Mouse (Mus musculus) hindbrain, embryonic 15.5 days (tissue): ENCODE measurements at regions not wholly inside any gene's neighbourhood (a gene's known extent, or its start where the extent isn't known, plus 50 kb on each side); places are given as distances from the start of the nearest gene placed in this dataset.
A peak's percentile ranks its signal among the peaks of the same experiment; 100 is the strongest.

Experiments
- ATAC-seq: fragments of 200-750 bp; cut with Nextera tagmentation; 2 replicates; pipeline ENCODE4 v1.8.0; 2017; ENCODE audit warnings: low read depth, moderate number of reproducible peaks, moderate TSS enrichment; ENCODE audit not compliant: low FRiP score
- H3K27ac ChIP-seq: fragments of 300-500 bp; sonication (generic); replicated peaks from 2 replicates; pipeline ENCODE4 v1.5.1; 2015; ENCODE audit warnings: mild to moderate bottlenecking, inconsistent platforms
- H3K27me3 ChIP-seq: fragments of 300-500 bp; sonication (generic); 2 replicates; pipeline ENCODE4 v1.6.1; 2015; ENCODE audit warnings: control low read depth, inconsistent platforms
- H3K36me3 ChIP-seq: fragments of 300-500 bp; sonication (generic); 2 replicates; pipeline ENCODE4 v1.6.1; 2015; ENCODE audit warnings: control low read depth, inconsistent platforms
- H3K4me1 ChIP-seq: fragments of 300-500 bp; sonication (generic); replicated peaks from 2 replicates; pipeline ENCODE4 v1.6.1; 2015; ENCODE audit warnings: control low read depth, inconsistent platforms
- H3K4me2 ChIP-seq: fragments of 300-500 bp; sonication (generic); 2 replicates; pipeline ENCODE4 v1.6.1; 2015; ENCODE audit warnings: moderate library complexity, mild to moderate bottlenecking, inconsistent platforms
- H3K4me3 ChIP-seq: fragments of 300-500 bp; sonication (generic); 2 replicates; pipeline ENCODE4 v1.5.1; 2015; ENCODE audit warnings: mild to moderate bottlenecking, inconsistent platforms
- H3K9ac ChIP-seq: fragments of 300-500 bp; sonication (generic); 2 replicates; pipeline ENCODE4 v1.6.1; 2015; ENCODE audit warnings: inconsistent platforms
- H3K9me3 ChIP-seq: fragments of 300-500 bp; sonication (generic); 2 replicates; pipeline ENCODE4 v1.6.1; 2016; ENCODE audit warnings: control low read depth, inconsistent platforms
- WGBS: fragments of 180-500 bp; shearing (Covaris S2); methylation state at CpG from one replicate; pipeline ENCODE4 v1.1.7; 2015; 5-methylcytosine and 5-hydroxymethylcytosine counted together

- ATAC-seq = no peak
- Histone ChIP-seq H3K4me3 (no peak overlapping the region), H3K36me3 (no peaks in the 10 kb centered on the region), H3K9ac (no peak overlapping the region), H3K27me3 (no peaks in the 10 kb centered on the region), H3K9me3 (no peaks in the 10 kb centered on the region), H3K27ac (no peak overlapping the region), H3K4me1 (no peaks in the 10 kb centered on the region), H3K4me2 (no peak overlapping the region)
- WGBS = 78% methylated on average over 4 of the region's 4 CpGs
Observed at GRCm38 (mm10) chrX:92791023-92791346, 191.6 kb upstream of the Mageb18 start.

DNA sequence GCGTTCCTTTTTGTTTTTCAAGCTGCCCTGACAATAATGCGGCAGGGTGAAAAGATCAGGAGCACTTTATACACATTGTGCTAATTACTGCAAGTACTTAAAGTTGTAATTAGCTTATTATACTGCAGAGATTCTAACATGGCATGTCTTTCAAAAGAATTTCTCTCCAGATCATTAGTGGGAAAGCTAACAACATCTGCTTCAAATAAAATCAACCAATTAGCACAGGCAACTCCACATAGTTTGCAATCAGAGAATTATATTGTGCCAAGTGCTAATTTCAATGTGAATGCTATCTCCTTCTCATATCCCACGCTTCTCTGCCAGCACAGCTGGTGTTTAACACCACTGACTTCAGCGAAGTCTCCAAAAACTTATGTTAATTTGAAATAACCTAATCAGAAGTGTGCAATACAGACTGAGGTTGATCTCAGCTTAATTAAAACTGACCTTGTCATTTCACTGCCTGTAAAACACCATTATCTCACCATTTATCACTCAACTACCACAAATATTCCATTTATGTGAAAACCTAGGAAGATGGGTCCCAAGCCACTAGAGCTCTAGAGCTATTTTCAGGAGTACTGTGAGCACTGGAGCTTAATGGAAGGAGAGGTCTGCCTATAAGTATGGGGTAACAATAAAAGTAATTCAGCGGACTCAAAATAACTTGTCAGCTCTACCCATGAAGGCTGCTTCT lies 191.1 kb upstream of the Mageb18 start:
- Histone ChIP-seq H3K36me3 (no peaks in the 10 kb centered on the region), H3K9ac (no peak overlapping the region), H3K4me2 (no peak overlapping the region), H3K9me3 (no peaks in the 10 kb centered on the region), H3K4me1 (no peaks in the 10 kb centered on the region), H3K4me3 (no peak overlapping the region), H3K27me3 (no peaks in the 10 kb centered on the region), H3K27ac (no peak overlapping the region)
- peak; percentile 38; the same call in 1 of the 2 replicates for ATAC-seq
- WGBS = 62% methylated on average over 5 of the region's 5 CpGs

GRCm38 (mm10) chrX:92786814-92787213 lies 187.4 kb upstream of the Mageb18 start:
- H3K27ac ChIP-seq = no peak overlapping the region

DNA sequence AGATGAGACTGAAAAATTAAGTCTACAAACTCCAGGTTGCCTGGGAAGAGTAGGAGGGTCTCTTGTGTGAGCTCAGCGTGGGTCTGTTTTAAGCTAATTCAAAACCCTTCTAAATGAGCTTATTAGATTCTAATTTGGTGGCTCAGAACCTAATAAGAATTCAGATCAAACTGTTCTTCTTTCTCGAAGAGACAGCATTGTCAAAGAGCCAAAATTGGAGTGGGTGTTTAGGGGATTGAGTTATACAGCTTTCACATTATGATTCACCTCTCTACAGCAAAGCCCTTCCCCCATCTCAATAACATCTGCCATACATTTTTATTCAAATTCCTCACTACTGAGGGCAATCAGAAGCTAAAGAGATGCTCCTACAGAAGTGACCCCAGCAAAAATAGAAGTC lies 140.7 kb upstream of the Mageb18 start:
- Histone ChIP-seq H3K4me1 (no peaks in the 10 kb centered on the region), H3K27ac (no peak overlapping the region), H3K27me3 (no peaks in the 10 kb centered on the region), H3K9me3 (no peaks in the 10 kb centered on the region), H3K4me3 (no peak overlapping the region), H3K9ac (no peak overlapping the region), H3K4me2 (no peak overlapping the region), H3K36me3 (no peaks in the 10 kb centered on the region)
- ATAC-seq = no peak
- 46% methylated on average over 2 of the region's 2 CpGs for WGBS

More at GRCm38 (mm10) chrX:92786814-92787213, 187.4 kb upstream of the Mageb18 start:
- no peak overlapping the region for H3K9ac ChIP-seq
- no peak for ATAC-seq
- no peak overlapping the region for H3K4me3 ChIP-seq
- H3K36me3 ChIP-seq = no peaks in the 10 kb centered on the region
- WGBS = 30% methylated on average over 2 of the region's 2 CpGs
- no peaks in the 10 kb centered on the region for H3K27me3 ChIP-seq
- no peak overlapping the region for H3K4me2 ChIP-seq
- H3K9me3 ChIP-seq = no peaks in the 10 kb centered on the region
- H3K4me1 ChIP-seq = no peaks in the 10 kb centered on the region

GRCm38 (mm10) chrX:92710279-92710678 lies 110.9 kb upstream of the Mageb18 start:
- WGBS = 24% methylated on average over 1 of the region's 1 CpGs
- Histone ChIP-seq H3K27me3 (no peaks in the 10 kb centered on the region), H3K27ac (no peak overlapping the region)

DNA sequence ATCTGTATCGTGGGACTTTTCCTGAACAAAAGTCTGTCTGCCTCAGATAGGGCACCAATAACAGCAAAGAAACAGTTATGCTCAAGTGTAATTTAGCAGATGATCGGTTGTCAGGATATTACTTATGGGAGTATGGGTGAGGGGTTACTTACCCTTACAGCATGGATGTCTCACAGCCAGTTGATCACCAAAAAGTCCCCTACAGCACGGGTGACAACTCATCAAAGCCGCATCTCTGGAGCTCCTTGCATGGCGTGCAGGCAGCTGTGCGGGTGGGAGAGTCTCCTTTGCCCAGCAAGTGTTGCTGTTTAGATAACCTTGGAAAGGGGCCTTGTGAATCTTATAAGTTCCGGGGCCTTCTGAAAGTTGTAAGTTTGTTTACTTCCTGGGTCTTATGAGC lies 80.4 kb upstream of the Mageb18 start:
- no peak overlapping the region for H3K9ac ChIP-seq
- no peaks in the 10 kb centered on the region for H3K4me1 ChIP-seq
- no peak for ATAC-seq
- no peaks in the 10 kb centered on the region for H3K9me3 ChIP-seq
- no peaks in the 10 kb centered on the region for H3K36me3 ChIP-seq
- H3K4me2 ChIP-seq = no peak overlapping the region
- no peaks in the 10 kb centered on the region for H3K27me3 ChIP-seq
- H3K27ac ChIP-seq = no peak overlapping the region
- 89% methylated on average over 7 of the region's 7 CpGs for WGBS
- no peak overlapping the region for H3K4me3 ChIP-seq

More at GRCm38 (mm10) chrX:92710279-92710678, 110.9 kb upstream of the Mageb18 start:
- Histone ChIP-seq H3K36me3 (no peaks in the 10 kb centered on the region), H3K4me2 (no peak overlapping the region), H3K4me1 (no peaks in the 10 kb centered on the region), H3K4me3 (no peak overlapping the region), H3K9ac (no peak overlapping the region), H3K9me3 (no peaks in the 10 kb centered on the region)
- ATAC-seq = no peak

- Histone ChIP-seq H3K4me3 (no peak overlapping the region), H3K27me3 (no peaks in the 10 kb centered on the region), H3K9ac (no peak overlapping the region), H3K4me2 (no peak overlapping the region), H3K4me1 (no peaks in the 10 kb centered on the region), H3K9me3 (no peaks in the 10 kb centered on the region), H3K36me3 (no peaks in the 10 kb centered on the region), H3K27ac (no peak overlapping the region)
- 59% methylated on average over 2 of the region's 2 CpGs for WGBS
- no peak for ATAC-seq
Observed at GRCm38 (mm10) chrX:92661168-92661567, 61.8 kb upstream of the Mageb18 start.
